Mouse (Mus musculus) stomach, postnatal 0 days (tissue): ENCODE data around the gene Sult2b1.

Experiments used
- CTCF ChIP-seq: IDR thresholded peaks from 2 replicates; pipeline ENCODE4 v1.5.1; 2016; ENCODE audit warnings: antibody characterized with exemption, low read depth, mild to moderate bottlenecking, moderate library complexity
- EP300 ChIP-seq: optimal IDR thresholded peaks from 2 replicates; pipeline ENCODE3; 2016; ENCODE audit warnings: antibody characterized with exemption

DNA sequence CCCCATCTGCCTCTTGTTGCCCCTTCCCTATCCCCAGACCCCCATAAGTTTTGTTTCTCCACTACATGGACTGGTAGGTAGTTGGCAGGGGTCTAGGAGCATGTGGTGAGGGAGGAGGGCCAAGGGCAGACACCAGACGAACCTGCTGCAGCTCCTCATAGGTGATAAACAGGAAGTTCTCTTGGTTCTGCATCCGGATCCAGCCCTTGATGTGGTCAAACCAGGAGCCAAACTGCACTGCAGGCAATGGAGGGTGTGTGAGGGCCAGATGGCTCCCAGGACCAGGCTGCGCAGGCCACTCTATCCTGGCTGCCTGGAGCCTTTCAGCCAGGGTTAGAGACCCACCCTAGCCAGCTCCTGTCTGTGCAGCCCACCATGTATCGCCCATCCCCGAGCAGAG is 51.0 kb downstream of the Sult2b1 start:
- TF ChIP-seq CTCF (no peak), EP300 (no peak)
